Mouse (Mus musculus): ENCODE data around the gene Arhgef16.

The Arhgef16 gene

GRCm38 (mm10) chr4:154301466-154301881, at the start of gene Arhgef16:
Arhgef16 (minus strand) TSS chr4:154301676.
- peak; percentile 81 for DNase-seq

GRCm38 (mm10) chr4:154348197-154348786, 46.8 kb upstream of the Arhgef16 start:
- DNase-seq, result peak; percentile 37

- no peak for DNase-seq
Observed at GRCm38 (mm10) chr4:154346731-154347522, 45.5 kb upstream of the Arhgef16 start.

GRCm38 (mm10) chr4:154336650-154337049, 35.2 kb upstream of the Arhgef16 start:
- DNase-seq, result peak; percentile 35

GRCm38 (mm10) chr4:154335761-154336160, 34.3 kb upstream of the Arhgef16 start, which contains the start of gene B230104I21Rik:
B230104I21Rik (plus strand) TSS chr4:154336127.
- no peak for DNase-seq

GRCm38 (mm10) chr4:154334699-154335402, 33.4 kb upstream of the Arhgef16 start:
- no peak for DNase-seq

GRCm38 (mm10) chr4:154333300-154333699, 31.8 kb upstream of the Arhgef16 start:
- no peak for DNase-seq

- DNase-seq, result no peak
Observed at GRCm38 (mm10) chr4:154331271-154331670, 29.8 kb upstream of the Arhgef16 start.

- DNase-seq, result no peak
Observed at GRCm38 (mm10) chr4:154330001-154330400, 28.5 kb upstream of the Arhgef16 start.

GRCm38 (mm10) chr4:154328836-154329235, 27.4 kb upstream of the Arhgef16 start:
- DNase-seq, result peak; percentile 81

GRCm38 (mm10) chr4:154328431-154328830, 27.0 kb upstream of the Arhgef16 start:
- no peak for DNase-seq

GRCm38 (mm10) chr4:154325410-154325809, 23.9 kb upstream of the Arhgef16 start:
- no peak for DNase-seq

GRCm38 (mm10) chr4:154313622-154313967, 12.1 kb upstream of the Arhgef16 start:
- no peak for DNase-seq

GRCm38 (mm10) chr4:154312935-154313621, 11.6 kb upstream of the Arhgef16 start:
- no peak for DNase-seq

GRCm38 (mm10) chr4:154312143-154312812, 10.8 kb upstream of the Arhgef16 start:
- DNase-seq, result no peak

GRCm38 (mm10) chr4:154310576-154311262, 9.2 kb upstream of the Arhgef16 start:
- DNase-seq, result no peak

- no peak for DNase-seq
Observed at GRCm38 (mm10) chr4:154309131-154309530, 7.7 kb upstream of the Arhgef16 start.

- DNase-seq, result peak; percentile 90
Observed at GRCm38 (mm10) chr4:154299541-154300271, 1.8 kb downstream of the Arhgef16 start.

GRCm38 (mm10) chr4:154297761-154298160, 3.7 kb downstream of the Arhgef16 start:
- peak; percentile 90 for DNase-seq

- peak; percentile 96 for DNase-seq
Observed at GRCm38 (mm10) chr4:154294262-154294731, 7.2 kb downstream of the Arhgef16 start.

GRCm38 (mm10) chr4:154293735-154294201, 7.7 kb downstream of the Arhgef16 start:
- DNase-seq, result peak; percentile 52

Data from kidney, adult 9 months (tissue).